Mouse (Mus musculus) lung, adult 2 months (tissue): ENCODE measurements around the gene Gapvd1. TPM values are rescaled to one million over a fixed set of nuclear protein-coding genes. Genes with fewer than 3 reads are reported as not detected.

ENCODE experiments used
- DNase-seq: peaks from one replicate; pipeline ENCODE4 v3.0.0; 2022
- H3K4me1 ChIP-seq: fragments of 200-500 bp; 2 replicates; pipeline ENCODE4 v1.6.1; 2011; ENCODE audit warnings: low read length; ENCODE audit not compliant: control insufficient read depth, insufficient read depth
- H3K4me3 ChIP-seq: fragments of 200-500 bp; replicated peaks from 2 replicates; pipeline ENCODE3; 2011; ENCODE audit warnings: low read depth, mild to moderate bottlenecking, control low read depth, low read length; ENCODE audit errors: extremely low read depth
- CTCF ChIP-seq: fragments of 200-500 bp; IDR thresholded peaks from 2 replicates; pipeline ENCODE4 v1.5.1; 2011; ENCODE audit warnings: mild to moderate bottlenecking, low read length, control low read depth; ENCODE audit not compliant: insufficient read depth
- POLR2A ChIP-seq: fragments of 200-500 bp; IDR thresholded peaks from 2 replicates; pipeline ENCODE4 v1.6.1; 2011; ENCODE audit warnings: low read depth, mild to moderate bottlenecking, control low read depth, low read length, borderline replicate concordance; ENCODE audit errors: extremely low read depth
- WGBS: fragments of 180-500 bp; shearing (Covaris S2); methylation state at CpG from one replicate; pipeline ENCODE4 v1.1.7; 2018; 5-methylcytosine and 5-hydroxymethylcytosine counted together
- polyA plus RNA-seq: library from polyadenylated mRNA; depleted of rRNA; stranded (reverse); fragments of >200 nt; gene quantifications from 2 replicates; pipeline ENCODE4 v1.2.3, GENCODE M21; 2012; rRNA removed

Gene Gapvd1
- polyA plus RNA-seq, 1 experiment, result 20.3 TPM

DNA sequence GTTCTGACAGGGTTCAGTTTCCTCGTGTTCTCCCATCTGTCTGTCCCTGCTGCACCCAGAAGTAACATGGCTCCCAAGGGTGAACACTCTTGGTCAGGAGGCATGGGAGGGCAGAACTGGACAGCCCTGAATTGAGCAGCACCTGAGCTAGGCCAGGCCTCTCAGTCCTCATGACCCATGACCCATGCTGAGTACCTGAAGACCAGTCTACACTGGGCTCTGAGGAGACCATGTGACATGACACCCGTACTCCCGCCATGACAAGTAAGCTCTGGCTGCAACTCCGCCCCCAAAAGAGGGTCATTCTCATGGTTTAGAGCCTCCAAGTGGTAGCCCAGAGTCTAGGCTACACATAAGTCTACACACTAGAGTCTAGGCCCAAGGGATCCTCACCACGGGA lies 115.3 kb downstream of the Gapvd1 start:
- TF ChIP-seq CTCF (no peak), POLR2A (no peak)
- no peak overlapping the region for H3K4me3 ChIP-seq
- no peak for DNase-seq
- WGBS, result 56% methylated on average over 5 of the region's 5 CpGs
- no peaks in the 10 kb centered on the region for H3K4me1 ChIP-seq

DNA sequence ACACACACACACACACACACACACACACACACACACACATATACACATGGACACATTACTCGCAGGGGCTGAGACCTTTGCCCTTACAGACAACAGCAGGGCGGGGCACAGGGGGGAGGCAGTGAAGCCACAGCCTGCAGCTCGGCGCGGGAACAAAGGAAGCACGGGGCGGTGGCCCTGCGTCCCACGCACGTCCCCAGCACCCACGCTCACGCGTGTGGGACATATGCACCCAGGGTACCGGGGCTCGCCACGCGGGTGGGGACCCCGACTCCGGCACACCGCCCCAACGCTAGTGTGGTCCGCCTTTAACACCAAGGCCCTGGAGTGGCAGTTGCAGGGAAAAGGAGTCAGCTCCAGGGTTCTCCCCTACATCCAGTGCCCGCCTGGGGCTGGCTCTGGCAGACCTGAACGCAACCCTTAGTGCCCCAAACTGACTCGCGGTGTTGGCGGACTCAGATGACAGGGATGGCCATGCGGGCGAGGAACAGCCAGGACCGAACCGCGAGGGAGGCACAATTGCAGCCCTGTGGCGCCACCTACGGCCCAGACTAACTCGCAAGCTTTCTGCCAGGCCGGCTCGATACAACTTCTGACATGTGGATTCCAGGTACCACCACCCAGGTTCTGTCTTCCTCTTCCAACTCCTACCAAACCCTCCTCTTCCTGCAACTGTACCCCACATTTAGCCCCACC lies 115.9 kb downstream of the Gapvd1 start:
- DNase-seq, result peak; percentile 76
- TF ChIP-seq POLR2A (no peak), CTCF (peak; percentile 84)
- H3K4me3 ChIP-seq, result no peak overlapping the region
- 7% methylated on average over 37 of the region's 37 CpGs for WGBS
- H3K4me1 ChIP-seq, result no peaks in the 10 kb centered on the region

DNA sequence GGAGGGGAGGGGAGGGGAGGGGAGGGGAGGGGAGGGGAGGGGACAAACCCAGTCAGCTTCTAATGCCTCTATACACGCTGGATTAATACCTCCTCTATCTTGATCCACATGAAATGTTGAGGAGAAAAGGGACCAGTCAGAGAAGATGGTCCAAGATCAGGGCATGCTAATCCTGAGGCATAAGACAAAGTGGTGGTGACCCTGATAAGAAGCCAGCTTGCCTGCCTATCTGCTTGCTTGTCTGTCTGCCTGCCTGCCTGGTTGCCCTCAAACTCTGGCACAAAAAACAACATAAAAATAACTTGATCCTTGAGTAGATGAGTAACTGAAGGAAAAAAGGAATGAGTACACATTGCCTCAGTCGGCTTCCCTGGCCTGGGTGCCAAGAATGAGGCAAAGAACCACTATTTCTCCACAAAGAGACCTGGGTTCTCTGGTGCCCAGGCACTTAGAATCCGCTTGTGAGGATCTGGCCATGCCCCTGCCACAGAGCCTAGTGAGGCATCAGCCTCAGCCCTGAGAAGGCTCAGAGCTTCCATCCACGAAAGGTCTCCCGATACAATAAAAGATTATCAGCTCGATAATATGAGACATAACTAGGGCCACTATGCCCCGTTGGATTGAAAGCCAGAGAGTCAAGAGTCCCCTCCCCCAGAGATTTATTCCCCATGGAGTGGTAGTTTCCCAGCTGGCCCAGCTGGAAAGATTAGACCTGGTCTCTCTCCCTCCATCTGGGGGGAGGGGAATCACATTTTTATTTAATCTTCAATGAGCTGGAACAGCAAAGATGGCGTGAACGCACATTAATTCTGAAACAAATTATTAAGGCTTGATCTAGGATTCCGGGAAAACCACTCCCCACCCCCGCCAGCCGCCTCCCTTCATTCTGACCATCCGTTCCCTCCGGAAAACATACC lies 119.5 kb downstream of the Gapvd1 start:
- WGBS, result 87% methylated on average over 14 of the region's 14 CpGs
- DNase-seq, result no peak
- Histone ChIP-seq H3K4me1 (no peaks in the 10 kb centered on the region), H3K4me3 (no peak overlapping the region)
- no peak for TF ChIP-seq CTCF

DNA sequence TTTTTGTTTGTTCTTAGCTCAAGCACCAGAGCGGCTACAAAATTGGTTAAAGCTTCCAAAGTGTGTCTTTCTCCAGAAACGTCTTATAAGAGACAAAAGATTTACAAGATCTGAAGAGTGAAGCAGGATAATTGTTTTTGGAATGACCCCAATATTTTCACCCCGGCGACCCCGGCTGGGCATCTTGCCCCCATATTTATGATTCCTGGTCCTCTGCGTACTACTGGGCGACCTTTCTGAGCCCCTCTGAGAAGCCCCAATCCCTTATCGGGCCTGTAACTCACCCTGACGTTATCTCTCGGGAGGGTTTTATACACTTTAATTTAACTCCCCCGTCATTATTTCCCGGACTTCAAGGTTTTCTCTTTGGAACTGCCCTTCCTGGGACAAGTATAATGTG lies 123.0 kb downstream of the Gapvd1 start:
- Histone ChIP-seq H3K4me3 (no peak overlapping the region), H3K4me1 (no peaks in the 10 kb centered on the region)
- DNase-seq, result no peak
- TF ChIP-seq CTCF (no peak), POLR2A (no peak)
- WGBS, result 77% methylated on average over 12 of the region's 12 CpGs

DNA sequence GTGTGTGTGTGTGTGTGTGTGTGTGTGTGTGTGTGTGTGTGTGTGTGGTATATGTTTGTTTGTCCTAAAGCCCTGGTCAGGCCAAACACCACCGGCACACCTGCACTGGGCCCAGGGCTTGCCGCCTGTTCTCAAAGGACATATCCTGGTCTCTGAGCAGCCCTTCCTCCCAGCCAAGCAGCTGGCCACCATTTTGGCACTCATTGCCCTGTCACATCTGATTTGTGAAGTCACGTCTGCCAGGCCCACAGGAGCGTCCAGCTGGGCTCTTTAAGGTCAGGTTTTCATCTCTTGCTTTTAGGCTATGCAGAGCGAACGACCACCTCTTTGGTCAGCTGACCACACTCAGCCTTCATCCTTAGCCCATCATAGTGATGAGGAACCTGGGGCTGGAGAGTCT lies 124.6 kb downstream of the Gapvd1 start:
- no peak for TF ChIP-seq POLR2A
- TF ChIP-seq CTCF, result no peak

DNA sequence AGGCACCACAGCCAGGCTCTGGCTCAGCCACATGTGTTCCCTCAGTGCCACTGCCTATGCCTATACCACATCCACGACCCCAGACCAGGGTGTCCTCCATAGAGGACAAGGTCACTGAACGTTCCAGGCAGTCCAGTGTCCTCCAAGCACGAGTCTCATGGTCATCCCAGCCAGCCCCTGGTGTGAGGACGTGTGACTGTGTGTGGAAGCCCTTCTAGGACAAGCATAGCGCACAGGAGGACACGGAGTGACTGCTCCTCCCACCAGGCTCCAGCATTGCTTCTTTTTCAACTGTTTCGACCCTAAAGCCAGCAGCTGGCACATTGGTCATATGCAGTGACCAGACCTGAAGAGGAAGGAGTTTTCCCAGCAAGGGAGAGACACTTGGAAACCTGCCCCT lies 125.3 kb downstream of the Gapvd1 start:
- DNase-seq, result no peak
- TF ChIP-seq CTCF, result no peak
- no peak for TF ChIP-seq POLR2A
- WGBS, result 67% methylated on average over 7 of the region's 7 CpGs
- Histone ChIP-seq H3K4me1 (no peaks in the 10 kb centered on the region), H3K4me3 (no peak overlapping the region)

More for the DNA sequence above, 124.6 kb downstream of the Gapvd1 start:
- no peaks in the 10 kb centered on the region for H3K4me1 ChIP-seq
- no peak for DNase-seq
- WGBS, result 84% methylated on average over 6 of the region's 6 CpGs
- no peak overlapping the region for H3K4me3 ChIP-seq

DNA sequence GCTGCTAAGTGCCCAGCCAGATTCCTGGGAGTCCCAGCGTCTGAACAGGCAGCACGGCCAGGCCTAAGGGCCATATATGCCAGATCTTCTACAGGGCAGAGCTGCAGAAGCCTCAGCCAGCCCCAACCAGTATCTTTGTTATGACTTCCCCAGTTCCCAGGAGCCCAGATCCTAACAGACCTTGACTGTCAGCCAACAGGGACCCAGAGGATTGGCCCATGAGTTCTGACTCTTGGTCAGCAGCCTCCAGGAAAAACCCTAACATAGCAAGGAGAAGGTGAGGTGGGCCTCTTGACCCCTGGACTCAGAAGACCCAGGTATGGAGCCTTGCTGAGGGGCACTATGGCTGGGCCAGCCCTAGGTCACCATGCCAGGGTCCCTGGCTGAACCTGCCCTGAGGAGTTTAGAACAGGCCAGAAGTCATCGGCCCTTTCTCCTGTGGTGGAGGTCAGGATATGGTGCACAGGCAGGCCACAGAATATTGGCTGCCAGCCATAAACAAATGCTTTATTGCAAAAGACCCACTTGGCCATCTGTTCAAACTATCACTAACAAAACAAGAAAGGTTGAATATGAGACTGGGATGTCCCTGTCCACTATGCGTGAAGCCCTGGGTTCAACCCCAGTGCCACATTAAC lies 126.0 kb downstream of the Gapvd1 start:
- 35% methylated on average over 4 of the region's 4 CpGs for WGBS
- no peaks in the 10 kb centered on the region for H3K4me1 ChIP-seq
- H3K4me3 ChIP-seq, result no peak overlapping the region
- TF ChIP-seq CTCF (no peak), POLR2A (no peak)
- no peak for DNase-seq

DNA sequence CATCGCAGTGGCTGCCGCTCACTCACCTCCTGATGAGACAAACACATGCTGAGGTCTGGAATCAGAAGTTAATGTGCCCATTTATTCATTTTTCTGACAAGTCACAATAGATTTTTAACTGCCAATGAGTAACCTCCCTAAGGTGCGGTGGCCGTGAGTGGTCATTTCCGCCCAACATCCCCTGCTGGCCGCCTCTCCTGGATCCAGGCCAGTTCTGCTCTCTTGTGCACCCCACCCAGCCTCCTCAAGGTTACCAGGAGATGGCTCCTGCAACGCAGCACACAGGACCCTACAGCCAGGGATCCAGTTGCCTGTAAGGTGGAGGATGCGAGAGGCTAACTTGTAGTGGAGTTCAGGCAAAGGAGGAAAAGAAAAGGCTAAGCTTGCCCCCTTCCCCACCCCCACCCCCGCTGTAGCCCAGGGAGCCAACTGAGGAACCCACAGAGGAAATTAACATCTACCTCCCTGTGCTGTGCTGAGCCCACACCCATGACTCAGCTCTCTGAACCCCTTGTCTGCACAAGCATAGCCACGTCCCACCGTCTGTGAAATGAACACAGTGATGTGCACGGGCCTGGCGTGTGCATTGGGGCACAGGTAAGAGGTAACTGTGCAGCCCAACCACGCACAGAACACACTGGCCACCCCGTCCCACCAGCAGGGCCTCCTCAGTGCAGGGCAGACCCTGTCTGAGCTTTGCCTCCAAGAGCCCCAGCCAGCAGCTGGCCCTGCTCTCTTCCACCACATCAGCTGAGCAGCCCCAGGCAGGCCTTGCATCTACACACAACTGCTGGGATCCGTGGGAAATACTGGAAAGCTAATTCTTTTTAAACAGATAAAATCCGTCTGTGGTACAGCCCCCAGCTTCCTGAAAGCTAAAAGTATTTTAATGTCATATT lies 127.5 kb downstream of the Gapvd1 start:
- DNase-seq, result no peak
- Histone ChIP-seq H3K4me3 (no peak overlapping the region), H3K4me1 (no peaks in the 10 kb centered on the region)
- WGBS, result 56% methylated on average over 17 of the region's 17 CpGs
- no peak for TF ChIP-seq POLR2A
- TF ChIP-seq CTCF, result no peak

Other genes with a start within 250 kb of the Gapvd1 start
- gene Hspa5, start 16.7 kb upstream of the Gapvd1 start, polyA plus RNA-seq, result 463 and 672 TPM in 2 replicates
- 18.8 and 24.4 TPM in 2 replicates for gene Rabepk, start 44.7 kb upstream of the Gapvd1 start, polyA plus RNA-seq
- gene Fbxw2, start 71.1 kb upstream of the Gapvd1 start, polyA plus RNA-seq, result 46.0 and 59.3 TPM in 2 replicates
- not detected in 2 replicates for gene Gm34653, start 77.8 kb upstream of the Gapvd1 start, polyA plus RNA-seq
- 30.6 and 30.8 TPM in 2 replicates for gene Cutal, start 119.2 kb upstream of the Gapvd1 start, polyA plus RNA-seq
- 7.8 and 11.7 TPM in 2 replicates for gene Psmd5, start 119.7 kb upstream of the Gapvd1 start, polyA plus RNA-seq
- 1.1 and 1.5 TPM in 2 replicates for gene Phf19, start 158.8 kb upstream of the Gapvd1 start, polyA plus RNA-seq
- 52.3 and 59.6 TPM in 2 replicates for gene Traf1, start 206.5 kb upstream of the Gapvd1 start, polyA plus RNA-seq